Mouse (Mus musculus) G1E (cell line): ENCODE data around the gene Cnpy3.

ENCODE experiments used
- CTCF ChIP-seq: IDR thresholded peaks from 2 replicates; pipeline ENCODE4 v1.5.1; 2012; ENCODE audit warnings: low read depth, low read length, inconsistent platforms, mixed read lengths
- POLR2AphosphoS5 ChIP-seq: IDR thresholded peaks from 2 replicates; pipeline ENCODE4 v1.6.1; 2012; ENCODE audit warnings: low read depth, low read length, inconsistent platforms; ENCODE audit not compliant: insufficient replicate concordance

DNA sequence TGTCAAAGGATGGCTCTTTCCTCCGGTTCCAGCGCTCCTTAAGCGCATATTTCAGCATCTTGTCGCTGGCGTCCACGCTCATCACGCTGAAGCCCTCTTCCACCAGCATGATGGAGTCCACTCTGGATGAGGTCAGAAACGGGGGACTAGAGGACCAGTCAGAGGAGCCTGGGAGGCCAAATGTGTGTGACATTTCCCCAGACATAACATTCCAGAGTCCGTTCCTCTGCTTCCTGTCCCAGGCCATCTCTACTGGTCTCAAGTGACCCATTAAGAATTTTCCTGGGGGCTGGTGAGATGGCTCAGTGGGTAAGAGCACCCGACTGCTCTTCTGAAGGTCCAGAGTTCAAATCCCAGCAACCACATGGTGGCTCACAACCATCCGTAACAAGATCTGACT is 24.7 kb downstream of the Cnpy3 start:
- TF ChIP-seq CTCF = no peak
- TF ChIP-seq POLR2AphosphoS5 = no peak
